ENCODE assay signal across 24 mouse cellular contexts in the genomic region with DNA sequence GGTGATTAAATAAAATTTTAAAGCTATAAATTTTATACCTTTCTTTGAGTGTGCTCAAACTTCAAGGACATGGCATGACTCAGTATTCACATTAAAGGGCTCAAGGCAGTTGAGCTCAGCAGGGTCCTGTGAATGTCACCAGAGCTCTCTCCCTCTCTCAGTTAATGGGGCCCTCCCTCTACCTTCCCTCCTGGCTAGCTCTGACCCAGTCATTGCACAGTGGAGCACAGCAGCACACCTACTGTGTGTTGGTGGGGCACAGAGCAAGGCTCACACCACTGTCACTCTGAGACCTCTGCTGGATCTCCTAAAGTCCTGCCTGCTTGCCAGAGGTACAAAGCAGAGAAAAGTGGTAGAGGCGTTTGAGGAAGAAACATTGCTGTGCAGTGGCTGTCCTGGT. TPM values are rescaled to one million over a fixed set of nuclear protein-coding genes. Genes with fewer than 3 reads are reported as not detected.
DNase-seq lines count a peak whose midpoint lies in the region; ATAC-seq and TF ChIP-seq lines count a peak whose summit lies in the region.
"Had no signal": no experiment of that assay in that cellular context is flagged by ENCODE, and none has a peak within 500 bp of the region (broad histone marks: within the 10 kb centered on the region; RNA-seq: fewer than 3 reads in every experiment).

No protein-coding gene starts in this region.

- H3K27ac ChIP-seq in liver, postnatal 0 days (ENCODE audit: low read depth): peak overlapping the region; percentile 35; the same call in 1 of the 2 replicates
- H3K27ac ChIP-seq in liver, embryonic 11.5 days (ENCODE audit: low read depth, low read length): no peak overlapping the region
- H3K27ac ChIP-seq: embryonic facial prominence, embryonic 10.5 days; embryonic facial prominence, embryonic 12.5 days; forebrain, embryonic 10.5 days; forebrain, embryonic 12.5 days had no signal

- no peaks in the 10 kb centered on the region for H3K9me3 ChIP-seq in liver, postnatal 0 days (ENCODE audit: low read length)
- no peaks in the 10 kb centered on the region for H3K9me3 ChIP-seq in liver, embryonic 11.5 days (ENCODE audit: control insufficient read depth, low read length)
- H3K9me3 ChIP-seq: embryonic facial prominence, embryonic 10.5 days; embryonic facial prominence, embryonic 12.5 days; forebrain, embryonic 10.5 days; forebrain, embryonic 12.5 days had no signal

- H3K27me3 ChIP-seq in liver, postnatal 0 days (ENCODE audit: insufficient read depth, low read length): no peaks in the 10 kb centered on the region
- no peaks in the 10 kb centered on the region for H3K27me3 ChIP-seq in liver, embryonic 11.5 days (replicated peaks; ENCODE audit: control insufficient read depth, insufficient read depth, low read length)
- H3K27me3 ChIP-seq: embryonic facial prominence, embryonic 12.5 days; forebrain, embryonic 12.5 days had no signal

- no peak overlapping the region for H3K4me3 ChIP-seq in liver, postnatal 0 days (ENCODE audit: low read depth, low read length)
- no peak overlapping the region for H3K4me3 ChIP-seq in liver, embryonic 11.5 days (ENCODE audit: low read depth, low read length)
- H3K4me3 ChIP-seq: embryonic facial prominence, embryonic 10.5 days; embryonic facial prominence, embryonic 12.5 days; forebrain, embryonic 10.5 days; forebrain, embryonic 12.5 days had no signal

- 57% methylated on average over 1 of the region's 1 CpGs for WGBS in liver, postnatal 0 days (ENCODE audit: insufficient replicate concordance)
- WGBS in liver, embryonic 11.5 days: 86% methylated on average over 1 of the region's 1 CpGs

- TF ChIP-seq CTCF in liver, postnatal 0 days (IDR thresholded peaks at IDR 0.05; ENCODE audit: low read depth): no peak

- no peak overlapping the region for H3K4me2 ChIP-seq in liver, postnatal 0 days (ENCODE audit: low read depth, low read length)
- no peak overlapping the region for H3K4me2 ChIP-seq in liver, embryonic 11.5 days
- H3K4me2 ChIP-seq: embryonic facial prominence, embryonic 12.5 days; forebrain, embryonic 12.5 days had no signal

- peak; percentile 44 for DNase-seq in adrenal gland, adult 2 months
- DNase-seq in adrenal gland, postnatal 4 days (ENCODE audit: low spot score in 2 of 2): no peak
- DNase-seq in adrenal gland, postnatal 36 days: peak; percentile 21 to 38
- DNase-seq in adrenal gland, adult 8-10 months: no peak
- DNase-seq in liver, postnatal 0 days: no peak
- no peak for DNase-seq in liver, embryonic 11.5 days (ENCODE audit: low spot score)
- no peak for DNase-seq in retina, embryonic 14.5 days (ENCODE audit: low spot score)
- DNase-seq: cerebellum, adult 11-12 months; cerebellum, adult 2 months; cerebellum, adult 9-10 months; cerebellum, postnatal 10 days; cerebellum, postnatal 25 days had no signal

- no peaks in the 10 kb centered on the region for H3K4me1 ChIP-seq in liver, postnatal 0 days (ENCODE audit: insufficient read depth)
- H3K4me1 ChIP-seq in liver, embryonic 11.5 days (replicated peaks; ENCODE audit: control insufficient read depth, insufficient read depth, low read length): no peaks in the 10 kb centered on the region
- H3K4me1 ChIP-seq: embryonic facial prominence, embryonic 10.5 days; embryonic facial prominence, embryonic 12.5 days; forebrain, embryonic 10.5 days had no signal

- TF ChIP-seq EP300 in liver, postnatal 0 days (IDR thresholded peaks at IDR 0.05; ENCODE audit: low read depth): no peak

- ATAC-seq in liver, postnatal 0 days: no peak
- no peak for ATAC-seq in liver, embryonic 11.5 days (replicated peaks; ENCODE audit: low FRiP score)
- ATAC-seq in neutrophil, adult 5-6 weeks (ENCODE audit: extremely low read depth, insufficient number of reproducible peaks, low FRiP score, poor library complexity, severe bottlenecking): peak; percentile 33; the same call in 1 of the 2 replicates
- ATAC-seq: forebrain, embryonic 14.5 days; forebrain, embryonic 16.5 days had no signal

- peaks cover 35% of the 10 kb centered on the region for H3K36me3 ChIP-seq in liver, postnatal 0 days (replicated peaks; ENCODE audit: insufficient read depth, low read length)
- H3K36me3 ChIP-seq in liver, embryonic 11.5 days (ENCODE audit: control insufficient read depth, insufficient read depth, low read length): peaks cover 4% of the 10 kb centered on the region; the same call in 1 of the 2 replicates

- no peak overlapping the region for H3K9ac ChIP-seq in liver, postnatal 0 days (replicated peaks)
- no peak overlapping the region for H3K9ac ChIP-seq in liver, embryonic 11.5 days (ENCODE audit: low read depth, low read length)
- H3K9ac ChIP-seq: embryonic facial prominence, embryonic 12.5 days; forebrain, embryonic 12.5 days had no signal

RNA-seq across cellular contexts. Expression of gene Exoc1, which starts 7.1 kb away (rescaled TPM):
- 10 to 100 TPM; 43.7 to 53.2 TPM for total RNA-seq in adrenal gland, adult 2 months (2021)
- 16.0 and 18.2 TPM in 2 replicates for polyA plus RNA-seq in adrenal gland, adult 2 months (2012; rRNA removed)
- 10 to 100 TPM; 76.9 to 77.7 TPM for total RNA-seq in adrenal gland, postnatal 4 days (2021)
- total RNA-seq in adrenal gland, postnatal 36 days (2021): 10 to 100 TPM; 46.5 to 58.1 TPM
- 100 to 1,000 TPM in 1 of 4 experiments, 10 to 100 TPM in 3; 56.2 to 101 (median 72.2) TPM for total RNA-seq in adrenal gland, adult 8-10 months (2022)
- polyA plus RNA-seq in liver, postnatal 0 days (2015; fragmentation: Nextera tagmentation; extraction: Ambion mirVana): 7.0 and 7.2 TPM in 2 replicates
- 28.3 and 33.1 TPM in 2 replicates for polyA plus RNA-seq in liver, embryonic 11.5 days (2014; fragmentation: Nextera tagmentation; extraction: Ambion mirVana)
- total RNA-seq in neutrophil, adult 5-6 weeks (2017): 80.0 and 81.4 TPM in 2 replicates

RNA-seq across cellular contexts. Expression of gene Cep135, which starts 52.3 kb away (rescaled TPM):
- 1 to 10 TPM; 3.8 to 4.9 TPM for total RNA-seq in adrenal gland, adult 2 months (2021)
- 0.46 and 0.53 TPM in 2 replicates for polyA plus RNA-seq in adrenal gland, adult 2 months (2012; rRNA removed)
- total RNA-seq in adrenal gland, postnatal 4 days (2021): 1 to 10 TPM; 8.4 to 9.0 TPM
- total RNA-seq in adrenal gland, postnatal 36 days (2021): 1 to 10 TPM; 4.5 to 5.3 TPM
- 1 to 10 TPM; 3.7 to 7.3 (median 5.6) TPM for total RNA-seq in adrenal gland, adult 8-10 months (2022)
- polyA plus RNA-seq in liver, postnatal 0 days (2015; fragmentation: Nextera tagmentation; extraction: Ambion mirVana): 2.2 and 2.7 TPM in 2 replicates
- polyA plus RNA-seq in liver, embryonic 11.5 days (2014; fragmentation: Nextera tagmentation; extraction: Ambion mirVana): 8.4 and 8.7 TPM in 2 replicates
- total RNA-seq in neutrophil, adult 5-6 weeks (2017): 29.7 and 34.7 TPM in 2 replicates

RNA-seq across cellular contexts. Expression of gene Gm7271, which starts 52.4 kb away (rescaled TPM):
- total RNA-seq in adrenal gland, adult 2 months (2021): not detected
- polyA plus RNA-seq in adrenal gland, adult 2 months (2012; rRNA removed): not detected in 2 replicates
- total RNA-seq in adrenal gland, postnatal 4 days (2021): not detected
- total RNA-seq in adrenal gland, postnatal 36 days (2021): not detected
- not detected for total RNA-seq in adrenal gland, adult 8-10 months (2022)
- polyA plus RNA-seq in liver, postnatal 0 days (2015; fragmentation: Nextera tagmentation; extraction: Ambion mirVana): not detected in 2 replicates
- not detected in 2 replicates for polyA plus RNA-seq in liver, embryonic 11.5 days (2014; fragmentation: Nextera tagmentation; extraction: Ambion mirVana)
- not detected in 2 replicates for total RNA-seq in neutrophil, adult 5-6 weeks (2017)
- total RNA-seq: adrenal gland, adult 18-20 months; ES-E14; MEL had no signal
- polyA plus RNA-seq: C2C12; forebrain, embryonic 10.5 days; forebrain, embryonic 12.5 days; forebrain, embryonic 14.5 days; forebrain, embryonic 16.5 days; frontal cortex, adult 2 months had no signal

Comparison
In these comparisons a context has a peak if more than half of its experiments do, and no peak if none do; other contexts are left out.
1. DNase-seq: peak in adrenal gland, adult 2 months (single experiment) and adrenal gland, postnatal 36 days (2 of 2); none in adrenal gland, postnatal 4 days (0 of 2), adrenal gland, adult 8-10 months (single experiment), liver, postnatal 0 days (single experiment), liver, embryonic 11.5 days (single experiment) and retina, embryonic 14.5 days (single experiment).